Mouse (Mus musculus) ES-E14 (cell line): ENCODE results near the gene Ccnj.

ENCODE experiments used
- CHD2 ChIP-seq: IDR thresholded peaks from 2 replicates; pipeline ENCODE4 v1.6.1; 2014; ENCODE audit warnings: mild to moderate bottlenecking, low read depth, low read length, inconsistent platforms
- HCFC1 ChIP-seq: IDR thresholded peaks from 2 replicates; pipeline ENCODE4 v1.6.1; 2012; ENCODE audit warnings: low read length, inconsistent platforms, borderline replicate concordance; ENCODE audit not compliant: insufficient read depth
- MAFK ChIP-seq: IDR thresholded peaks from 2 replicates; pipeline ENCODE4 v1.6.1; 2014; ENCODE audit warnings: mild to moderate bottlenecking, low read depth, low read length, inconsistent platforms; ENCODE audit not compliant: insufficient read depth
- ZC3H11A ChIP-seq: IDR thresholded peaks from 2 replicates; pipeline ENCODE4 v1.6.1; 2012; ENCODE audit warnings: low read depth, mild to moderate bottlenecking, inconsistent platforms, low read length, borderline replicate concordance
- ZNF384 ChIP-seq: IDR thresholded peaks from 2 replicates; pipeline ENCODE4 v1.6.1; 2012; ENCODE audit warnings: low read depth, low read length, inconsistent platforms

GRCm38 (mm10) chr19:40844731-40845130 lies 13.7 kb downstream of the Ccnj start:
- TF ChIP-seq CHD2 = no peak
- no peak for TF ChIP-seq HCFC1
- no peak for TF ChIP-seq ZC3H11A
- TF ChIP-seq MAFK = no peak
- no peak for TF ChIP-seq ZNF384
